Mouse (Mus musculus): ENCODE results near the gene Trim47.

GRCm38 (mm10) chr11:116138468-116139138 lies 11.6 kb upstream of the Trim47 start, which contains the start of gene Mrpl38:
- TF ChIP-seq CTCF (IDR thresholded peaks at IDR 0.05; ENCODE audit: insufficient read depth, low read depth, low read length) (peak; percentile 45), POLR2A (IDR thresholded peaks at IDR 0.05; ENCODE audit: insufficient read depth, low read depth, low read length) (no peak)

Data from olfactory bulb, adult 2 months (tissue).